Mouse (Mus musculus) right cerebral cortex, postnatal 14 days (tissue): ENCODE results near the gene Erbin.
A peak's percentile ranks its signal among the peaks of the same experiment; 100 is the strongest.

Experiments
- DNase-seq: peaks from one replicate; pipeline ENCODE4 v3.0.0; 2022

Gene Erbin

GRCm38 (mm10) chr13:103920261-103920932 is at the start of gene Erbin:
TSS of gene Erbin (minus strand) at chr13:103920514.
- DNase-seq, result peak; percentile 63

GRCm38 (mm10) chr13:103969912-103970311 is 49.6 kb upstream of the Erbin start:
- no peak for DNase-seq

DNA sequence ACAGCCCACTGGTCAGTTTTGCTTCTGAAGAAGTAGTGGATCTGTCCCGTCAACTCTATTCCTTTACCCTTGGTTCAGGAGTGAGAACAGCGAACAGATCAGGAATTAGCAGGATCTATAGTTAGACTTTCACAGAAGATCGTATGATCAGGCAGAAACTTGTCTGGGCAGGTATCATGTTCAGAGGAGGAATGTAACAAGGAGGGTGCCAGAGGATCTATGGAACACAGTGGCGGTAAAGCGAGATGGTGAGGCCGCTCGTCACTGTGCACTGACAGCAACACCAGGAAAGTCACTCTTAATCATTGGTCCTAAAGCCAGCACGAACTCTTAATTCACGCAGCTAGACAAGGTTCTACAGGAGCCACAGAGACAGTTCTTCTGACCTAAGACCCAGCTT is 47.7 kb upstream of the Erbin start:
- DNase-seq, result no peak

DNA sequence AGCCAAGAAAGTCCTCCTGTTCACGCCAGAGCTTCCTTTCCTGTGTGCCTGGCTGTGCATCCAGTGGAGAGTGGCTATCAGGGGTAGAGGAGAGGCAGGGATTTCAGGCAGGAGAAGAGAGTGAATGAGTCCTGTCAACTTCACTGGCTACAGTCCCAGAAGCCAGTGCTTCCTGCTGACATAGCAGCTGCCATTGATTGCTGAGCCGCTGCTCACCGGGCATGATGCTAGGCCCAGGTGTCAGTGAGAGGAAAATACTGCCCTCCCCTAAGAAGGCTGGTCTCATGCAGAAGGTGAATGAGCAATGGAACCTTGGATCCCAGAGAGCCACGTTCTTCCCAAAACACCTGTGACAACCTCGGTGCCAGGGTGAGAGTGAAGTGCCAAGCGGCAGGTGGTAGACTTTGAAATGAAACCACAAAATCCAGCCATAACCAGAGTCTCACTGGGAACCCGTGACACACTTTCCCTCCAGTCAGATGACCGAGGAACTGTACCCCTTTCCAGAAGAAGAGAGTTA is 46.4 kb upstream of the Erbin start:
- DNase-seq, result no peak

DNA sequence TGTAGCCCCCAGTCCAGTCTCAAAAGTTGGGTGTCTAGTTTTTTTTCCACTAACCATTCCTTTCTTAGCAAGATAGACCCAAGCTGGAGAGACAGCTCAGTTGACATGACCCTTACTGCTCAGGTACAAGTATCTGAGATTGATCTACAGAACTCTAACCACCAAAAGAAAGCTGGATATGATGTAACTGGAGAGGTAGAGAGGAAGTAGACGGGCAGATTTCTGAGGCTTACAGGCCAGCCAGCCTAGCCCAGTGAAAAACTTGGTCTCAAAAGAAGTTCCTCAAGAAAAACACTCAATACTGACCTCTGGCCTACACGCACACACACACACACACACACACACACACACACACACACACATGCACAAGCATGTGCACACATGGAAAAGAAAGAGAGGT is 44.9 kb upstream of the Erbin start:
- no peak for DNase-seq

DNA sequence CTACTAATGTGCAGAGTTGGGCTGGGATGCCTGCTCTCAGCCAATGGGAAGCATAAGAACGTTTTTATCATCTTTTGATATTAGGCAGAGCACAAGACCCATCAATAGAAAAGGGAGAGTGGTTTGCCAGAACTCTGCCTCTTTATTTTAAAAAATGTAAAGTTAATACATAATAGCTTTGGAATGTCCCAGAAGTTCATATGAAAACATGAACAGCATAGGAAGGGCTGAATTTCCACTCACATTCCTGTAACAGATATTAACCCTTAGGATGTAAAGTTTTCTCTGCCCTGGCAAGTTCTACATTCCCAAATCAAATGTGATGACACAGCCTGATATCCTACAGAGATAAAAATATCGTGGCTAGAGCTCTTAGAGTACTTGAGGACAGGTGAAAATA is 42.8 kb upstream of the Erbin start:
- no peak for DNase-seq

DNA sequence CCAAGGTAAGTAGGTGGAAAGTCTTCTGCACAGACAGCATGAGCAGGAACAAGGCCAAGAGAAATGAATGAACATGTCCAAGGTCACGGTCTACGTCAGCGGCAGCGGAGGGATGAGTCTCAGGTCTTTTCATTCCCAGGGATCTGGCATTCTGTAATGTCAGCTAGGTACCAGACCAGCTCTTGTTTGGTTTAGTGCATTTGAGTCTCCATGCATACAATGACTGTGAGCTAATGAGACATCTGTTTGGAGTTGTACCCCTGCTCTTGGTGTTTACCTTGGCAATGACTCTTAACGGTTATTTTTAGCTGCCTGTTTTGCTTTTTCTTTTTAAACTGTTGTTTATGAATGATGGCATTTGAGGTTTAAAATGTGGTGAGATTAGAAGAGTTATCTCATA is 39.5 kb upstream of the Erbin start:
- no peak for DNase-seq

- no peak for DNase-seq
Observed at GRCm38 (mm10) chr13:103958607-103959123, 38.4 kb upstream of the Erbin start.

DNA sequence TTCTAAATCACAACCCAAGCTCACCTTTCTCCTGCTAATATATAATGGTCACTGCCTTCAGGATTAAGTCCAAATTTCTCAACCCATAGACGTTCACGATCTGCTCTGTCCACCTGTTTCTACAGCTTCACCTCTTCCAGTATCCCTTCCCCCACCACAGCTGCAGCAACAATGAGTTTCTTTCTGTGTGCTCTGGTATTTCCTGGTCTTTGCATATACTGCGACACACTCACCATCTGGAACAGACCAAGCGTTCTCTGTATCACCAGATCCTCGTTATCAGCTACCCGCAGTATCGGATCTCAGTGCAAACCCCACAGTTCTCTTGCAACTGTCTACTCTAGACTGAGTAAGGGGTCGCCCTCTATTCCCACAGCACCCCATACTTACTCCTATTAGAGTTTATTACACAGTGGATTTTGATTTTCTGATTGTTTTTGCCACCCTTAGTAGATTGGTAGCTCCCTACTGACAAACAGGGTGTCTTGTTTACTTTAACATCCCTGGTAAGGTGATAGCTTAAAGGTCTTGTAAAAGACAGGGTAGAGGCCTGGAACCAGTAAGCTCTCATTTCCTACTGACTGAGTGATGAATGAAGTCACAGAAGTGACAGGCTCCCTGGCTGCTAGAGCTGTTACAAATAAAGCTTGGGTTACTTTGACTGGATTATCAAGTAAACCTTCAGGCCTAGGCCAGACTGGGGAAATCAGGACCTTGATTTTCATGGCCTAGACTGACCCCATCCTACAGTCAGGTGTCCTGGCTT is 37.0 kb upstream of the Erbin start:
- DNase-seq, result no peak

GRCm38 (mm10) chr13:103955652-103956051 is 35.3 kb upstream of the Erbin start:
- DNase-seq, result no peak

DNA sequence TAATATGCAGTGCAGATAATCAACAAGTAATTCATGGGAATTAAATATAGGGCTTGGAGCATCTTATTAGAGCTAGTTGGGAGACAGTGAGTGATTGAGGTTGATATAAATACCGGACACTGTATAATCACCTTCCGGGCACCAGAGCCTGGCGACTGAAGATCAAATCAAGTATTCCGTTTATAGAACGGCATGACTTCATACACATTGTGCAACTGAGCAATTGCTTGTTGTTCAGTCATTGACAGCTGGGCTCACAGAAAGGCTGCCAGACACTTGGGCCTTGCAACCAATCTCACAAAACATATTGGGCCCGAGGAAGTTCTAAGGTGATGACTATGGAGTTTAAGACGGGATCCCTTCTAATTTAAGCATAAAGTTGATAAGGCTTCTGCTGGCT is 31.1 kb upstream of the Erbin start:
- DNase-seq, result no peak

DNA sequence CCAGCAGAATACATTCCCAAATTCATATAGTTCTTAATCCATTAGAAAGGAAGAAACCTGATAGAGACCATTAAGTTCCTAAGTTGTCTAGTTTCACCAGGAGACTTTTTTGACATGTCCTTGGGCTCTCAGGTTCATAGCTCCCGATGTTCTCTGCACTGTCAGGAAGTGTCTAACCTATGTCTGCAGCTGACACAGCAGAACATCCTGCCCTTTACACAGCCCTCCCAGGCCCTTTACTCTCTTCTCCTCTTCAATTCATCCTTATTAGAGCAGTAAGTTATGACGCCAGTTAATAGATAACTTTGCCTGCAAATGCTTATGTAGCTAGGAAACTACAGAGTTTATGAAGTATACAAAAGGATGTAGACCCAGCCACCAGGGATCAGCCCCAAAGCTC is 20.5 kb upstream of the Erbin start:
- DNase-seq, result no peak

DNA sequence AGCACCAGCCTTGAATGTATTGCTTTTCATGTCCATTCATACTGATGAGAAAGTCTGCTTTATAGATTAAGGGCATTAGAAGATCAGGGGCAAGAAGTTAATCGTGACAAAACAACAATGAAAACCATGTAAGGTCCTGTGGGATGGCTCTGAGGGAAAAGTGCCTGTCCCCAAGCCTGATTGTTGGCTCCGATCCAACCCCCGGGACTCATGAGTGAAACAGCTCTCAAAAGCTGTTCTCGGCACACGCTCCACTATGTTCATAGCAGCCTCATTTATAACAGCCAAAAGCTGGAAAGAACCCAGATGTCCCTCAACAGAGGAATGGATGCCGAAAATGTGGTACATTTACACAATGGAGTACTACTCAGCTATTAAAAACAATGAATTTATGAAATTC is 4.3 kb upstream of the Erbin start:
- no peak for DNase-seq

DNA sequence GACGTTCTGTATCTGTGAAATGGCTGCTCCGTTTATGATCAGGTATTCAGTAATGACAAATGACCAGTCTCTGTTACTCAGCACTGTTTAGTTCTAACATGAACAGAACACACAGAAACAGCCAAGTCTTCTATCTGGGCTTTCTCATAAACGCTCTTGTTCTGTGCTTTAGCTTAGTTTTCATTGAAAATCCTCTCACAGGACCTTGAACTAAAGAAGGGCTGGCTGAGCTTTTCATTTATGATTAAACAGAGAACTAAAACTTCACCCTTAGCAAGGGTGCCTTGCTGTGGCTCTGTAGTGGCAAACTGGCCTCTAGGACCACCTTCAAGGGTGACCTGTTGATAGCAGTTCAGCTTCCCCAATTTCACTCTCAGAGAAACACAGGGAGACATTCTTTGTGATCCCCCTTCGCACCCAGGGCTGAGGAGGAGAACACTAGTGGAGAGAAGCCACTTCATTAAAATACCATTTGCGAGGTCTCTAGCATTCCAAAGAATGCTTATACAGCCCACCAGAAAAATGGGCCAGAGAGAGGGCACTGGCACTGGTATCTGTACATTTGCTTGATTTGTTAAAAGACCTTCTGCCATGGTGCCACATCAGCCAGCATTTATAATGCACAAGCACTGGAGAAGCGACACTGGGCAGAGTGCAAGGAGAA is 3.2 kb upstream of the Erbin start:
- no peak for DNase-seq

DNA sequence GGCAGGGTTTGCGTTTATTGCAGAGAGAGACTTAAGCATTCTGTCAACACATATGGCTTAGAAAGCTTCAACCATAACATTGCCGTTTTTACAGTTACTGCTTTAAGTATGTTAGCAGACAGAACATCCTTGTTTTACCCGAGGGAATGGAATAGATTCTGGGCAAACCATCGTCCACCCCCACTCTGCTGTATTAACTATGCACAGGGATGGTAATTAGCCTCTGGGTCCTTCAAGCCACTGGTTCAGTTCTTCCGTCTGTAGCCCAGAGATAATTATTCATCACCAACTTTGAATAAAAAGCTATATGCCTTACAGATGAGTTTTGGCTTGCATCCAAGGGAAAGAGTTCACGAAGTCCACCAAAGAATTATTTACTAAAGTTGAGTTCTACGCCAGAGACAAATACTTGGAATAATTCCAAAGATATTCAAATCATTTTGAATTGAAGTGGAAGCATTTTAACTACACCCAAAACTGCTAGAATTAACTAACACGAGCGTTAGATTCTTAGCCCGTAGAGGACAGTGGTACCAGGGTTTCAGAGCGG is 1.6 kb upstream of the Erbin start:
- DNase-seq, result no peak

DNA sequence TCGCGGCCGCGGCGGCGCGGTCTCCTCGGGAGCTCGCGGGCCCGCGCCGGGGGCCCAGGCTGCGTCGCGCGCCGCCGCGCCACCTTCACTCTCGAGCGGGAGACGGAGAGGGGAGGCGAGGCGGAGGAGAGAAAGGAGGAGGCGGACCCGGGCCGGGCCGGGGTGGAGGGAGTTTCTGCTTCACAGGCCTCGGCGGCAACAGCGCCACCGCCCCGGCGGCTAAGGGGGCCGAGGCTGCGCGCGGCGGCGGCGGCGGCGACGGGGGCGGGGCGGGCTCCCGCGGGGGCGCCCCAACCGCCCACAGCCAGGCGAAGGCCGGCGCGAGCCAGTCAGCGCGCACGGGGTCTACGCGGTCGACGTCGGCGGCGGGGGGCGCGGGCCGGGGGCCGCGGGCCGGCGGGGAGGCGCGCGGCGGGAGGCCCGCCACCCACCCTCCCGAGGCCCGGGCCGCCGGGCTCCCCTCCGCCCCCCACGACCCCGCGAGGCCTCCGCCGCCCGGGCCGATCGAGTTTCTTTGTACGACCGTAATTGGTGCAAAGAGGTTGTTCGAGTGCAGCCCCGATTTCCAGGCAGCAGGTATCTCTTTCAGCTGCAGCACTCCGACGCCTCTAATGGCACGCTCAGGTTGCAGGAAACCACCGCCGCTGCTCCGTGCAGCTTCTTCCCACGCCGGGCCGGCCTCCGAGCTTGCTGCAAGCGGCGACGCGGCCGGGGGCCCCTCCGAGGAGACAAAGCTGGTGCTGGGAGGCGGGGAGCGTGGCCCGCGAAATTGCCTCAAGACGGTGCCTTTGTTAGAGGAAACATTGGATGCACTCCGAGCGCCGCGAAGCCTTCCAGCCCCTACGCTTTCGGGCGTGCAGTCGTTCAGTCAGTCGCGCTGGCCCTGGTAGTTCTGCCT is 868 bp upstream of the Erbin start:
- peak; percentile 80 for DNase-seq

- DNase-seq, result no peak
Observed at GRCm38 (mm10) chr13:103919956-103920260, 406 bp downstream of the Erbin start.

- DNase-seq, result no peak
Observed at GRCm38 (mm10) chr13:103919234-103919955, 919 bp downstream of the Erbin start.

GRCm38 (mm10) chr13:103918432-103918831 is 1.9 kb downstream of the Erbin start:
- DNase-seq, result no peak

DNA sequence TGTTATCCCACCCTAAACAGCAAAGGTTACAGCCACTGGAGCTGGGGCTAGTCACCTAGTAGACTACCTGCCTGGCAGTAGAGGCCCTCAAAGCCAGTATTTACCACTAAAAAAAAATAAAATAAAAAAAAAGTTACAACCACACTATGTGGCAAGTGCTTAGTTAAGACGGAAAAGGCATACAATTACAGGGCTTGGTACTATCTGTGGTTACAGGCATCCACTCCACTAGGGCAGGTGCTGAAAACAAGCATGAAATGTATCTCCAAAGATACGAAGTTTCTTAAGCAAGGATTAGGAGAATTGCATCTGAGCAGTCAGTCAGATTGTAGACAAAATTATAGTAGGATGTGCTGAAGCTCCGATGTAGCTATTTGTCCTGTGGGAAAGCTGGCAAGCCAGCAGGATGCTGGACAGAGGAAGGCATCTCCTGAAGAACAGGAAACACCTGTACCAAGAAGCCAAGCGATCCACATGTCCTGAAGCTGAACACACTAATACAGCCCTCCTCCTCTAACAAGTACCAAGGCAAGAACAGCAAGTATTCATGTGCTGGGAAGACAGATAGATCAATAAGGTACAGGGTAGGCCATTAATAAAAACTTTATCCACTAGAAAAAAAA is 6.1 kb downstream of the Erbin start:
- no peak for DNase-seq

DNA sequence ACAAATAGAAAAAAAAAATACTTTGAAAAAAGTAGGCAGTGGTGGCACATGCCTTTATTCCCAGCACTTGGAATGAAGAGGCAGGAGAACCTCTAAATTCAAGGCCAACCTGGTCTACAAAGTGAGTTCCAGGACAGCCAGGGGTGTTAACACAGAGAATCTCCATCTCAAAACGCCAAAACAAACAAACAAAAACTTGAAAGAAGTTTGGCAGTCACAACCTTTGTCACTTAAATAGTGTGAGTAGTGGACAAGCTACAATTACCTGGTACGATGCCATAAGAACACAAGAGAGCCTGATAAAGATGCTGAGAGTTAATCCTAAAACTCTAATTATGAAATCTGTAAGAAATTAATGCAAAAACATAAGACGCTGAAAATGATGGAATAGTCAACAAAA is 8.0 kb downstream of the Erbin start:
- DNase-seq, result no peak
